Mouse (Mus musculus): ENCODE data around the gene Tysnd1.

Tysnd1 gene

GRCm38 (mm10) chr10:61694870-61695670 lies at the start of gene Tysnd1:
TSS of gene Tysnd1 (plus strand) at chr10:61695514.
- peak; percentile 79 to 85 for DNase-seq (ENCODE audit: low read depth in 1 of 2, low spot score in 2 of 2)

DNA sequence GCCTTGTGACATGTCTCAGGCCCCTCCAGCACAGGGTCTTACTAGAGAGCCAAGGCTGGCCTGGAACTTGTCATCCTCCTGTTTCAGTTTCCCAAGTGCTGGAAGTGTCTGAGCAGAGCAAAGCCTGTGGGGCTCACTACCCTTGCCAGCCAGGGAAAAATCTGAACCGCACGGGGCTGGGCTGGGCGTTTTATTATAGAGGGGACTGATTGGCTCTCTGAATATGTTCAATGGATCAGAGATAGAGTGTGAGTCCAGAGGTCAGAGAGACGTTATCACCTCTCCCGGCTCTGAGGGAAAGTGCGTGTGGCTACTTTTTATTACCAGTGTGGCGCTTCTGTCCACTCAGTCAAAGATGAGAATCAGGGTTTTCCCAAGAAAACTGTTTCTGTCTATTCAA lies 48.8 kb upstream of the Tysnd1 start:
- DNase-seq (ENCODE audit: low read depth in 1 of 2, low spot score in 2 of 2) = no peak

DNA sequence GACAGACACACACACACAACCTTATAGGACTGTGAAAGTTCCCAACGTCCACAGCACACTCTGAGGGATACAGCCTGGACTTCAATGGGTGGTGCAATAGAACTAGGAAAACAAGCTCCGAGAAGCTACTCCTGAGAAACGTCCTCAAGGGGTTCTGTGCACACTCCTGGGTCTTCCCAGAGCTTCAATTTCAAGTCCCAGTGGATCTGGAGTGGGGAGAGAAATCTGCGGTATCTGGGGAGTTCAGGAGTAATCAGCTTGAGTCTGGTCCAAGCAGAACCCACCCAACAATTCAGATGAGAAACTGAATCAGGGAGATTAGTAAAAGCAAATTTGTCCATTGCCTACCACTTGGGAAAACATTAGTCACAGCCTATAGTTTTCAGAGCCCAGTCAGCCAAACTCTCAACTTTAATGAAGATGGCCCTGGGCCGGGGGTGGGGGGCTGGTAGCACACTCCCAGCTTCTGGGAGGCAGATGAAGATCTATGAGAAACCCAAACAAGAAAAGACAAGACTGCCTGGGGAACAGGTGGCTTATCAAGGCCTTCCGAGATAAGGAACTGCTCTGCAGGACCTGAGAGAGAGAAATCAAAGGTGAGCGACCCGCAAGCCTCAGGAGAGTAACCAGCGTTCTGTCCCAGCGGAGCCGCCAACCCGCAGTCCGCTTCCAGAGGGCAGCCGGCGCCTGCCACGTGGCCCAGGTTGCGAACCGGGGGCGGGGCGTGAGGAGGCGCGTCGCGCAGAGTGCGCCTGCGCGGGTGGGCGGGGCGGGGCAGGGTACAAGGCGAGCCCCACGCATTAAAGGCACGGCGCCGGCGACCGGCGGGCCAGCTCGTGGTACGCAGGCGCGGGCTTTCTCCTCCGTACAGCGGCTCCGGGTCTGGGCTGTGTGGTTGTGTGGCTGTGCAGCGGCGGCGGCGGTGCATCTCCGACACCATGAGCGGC lies 47.3 kb upstream of the Tysnd1 start, which contains the start of gene Ppa1:
Gene Ppa1, plus strand, starts transcription at position 763 of the 947 bp plus-strand sequence.
- DNase-seq (ENCODE audit: low read depth in 1 of 2, low spot score in 2 of 2) = peak; percentile 9 to 47

- no peak for DNase-seq (ENCODE audit: low read depth in 1 of 2, low spot score in 2 of 2)
Measured at GRCm38 (mm10) chr10:61648737-61649645, 46.3 kb upstream of the Tysnd1 start.

DNA sequence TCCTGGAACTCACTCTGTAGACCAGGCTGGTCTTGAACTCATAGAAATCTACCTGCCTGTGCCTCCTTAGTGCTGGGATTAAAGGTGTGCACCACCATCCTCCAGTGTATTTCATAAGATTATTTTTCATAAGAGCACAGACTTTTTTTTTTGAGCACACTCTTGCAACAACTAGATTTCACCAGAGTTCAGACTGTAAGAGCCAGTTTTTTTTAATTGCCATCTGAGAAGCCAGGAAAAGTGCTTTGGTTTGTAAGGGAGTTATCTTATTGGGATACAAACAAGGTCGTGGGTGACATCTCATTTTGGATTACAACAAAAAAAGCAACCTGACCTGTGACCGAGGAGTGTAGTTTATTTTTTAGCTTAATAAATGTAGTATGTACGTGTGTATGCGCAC lies 41.2 kb upstream of the Tysnd1 start:
- DNase-seq (ENCODE audit: low read depth in 1 of 2, low spot score in 2 of 2) = no peak

DNA sequence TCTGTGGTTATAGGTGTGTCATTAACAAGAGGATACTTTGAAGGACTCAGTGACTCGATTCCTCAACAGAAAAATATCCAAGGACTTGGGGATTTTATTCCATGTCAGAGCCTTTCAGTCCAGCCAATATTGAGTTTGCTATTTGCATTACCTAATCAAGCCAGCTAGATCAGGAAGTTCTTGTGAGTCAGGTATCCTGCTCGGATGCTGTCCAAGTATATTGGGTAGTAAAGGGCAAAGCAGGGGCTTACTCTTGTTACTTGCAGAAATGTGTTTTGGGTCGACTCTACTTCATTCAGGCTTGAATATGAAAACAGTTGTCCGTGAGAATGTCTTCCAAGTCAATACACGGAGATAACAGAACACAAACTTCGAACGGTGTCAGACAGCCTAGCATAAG lies 40.6 kb upstream of the Tysnd1 start:
- DNase-seq (ENCODE audit: low read depth in 1 of 2, low spot score in 2 of 2) = no peak

DNA sequence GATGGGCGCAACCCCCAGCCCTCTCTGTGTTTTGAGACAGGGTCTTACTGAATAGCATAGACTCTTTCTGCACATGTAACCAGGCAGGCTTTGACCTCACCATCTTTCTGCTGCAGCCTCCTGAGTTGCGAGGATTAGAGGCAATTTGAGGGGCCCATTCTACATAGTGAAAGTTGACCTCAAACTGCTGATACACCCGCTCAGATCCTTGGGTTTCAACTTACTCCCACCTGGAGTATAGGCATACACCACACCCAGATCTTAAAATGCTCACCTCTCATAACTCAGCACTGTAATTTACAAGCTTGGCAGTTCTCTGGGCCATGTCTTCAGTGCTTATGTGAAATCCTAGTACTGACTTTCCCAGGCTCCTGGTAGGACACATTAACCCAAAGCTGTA lies 40.1 kb upstream of the Tysnd1 start:
- no peak for DNase-seq (ENCODE audit: low read depth in 1 of 2, low spot score in 2 of 2)

- DNase-seq (ENCODE audit: low read depth in 1 of 2, low spot score in 2 of 2) = no peak
Measured at GRCm38 (mm10) chr10:61656928-61657882, 38.1 kb upstream of the Tysnd1 start.

- DNase-seq (ENCODE audit: low read depth in 1 of 2, low spot score in 2 of 2) = no peak
Measured at GRCm38 (mm10) chr10:61657985-61658384, 37.3 kb upstream of the Tysnd1 start.

DNA sequence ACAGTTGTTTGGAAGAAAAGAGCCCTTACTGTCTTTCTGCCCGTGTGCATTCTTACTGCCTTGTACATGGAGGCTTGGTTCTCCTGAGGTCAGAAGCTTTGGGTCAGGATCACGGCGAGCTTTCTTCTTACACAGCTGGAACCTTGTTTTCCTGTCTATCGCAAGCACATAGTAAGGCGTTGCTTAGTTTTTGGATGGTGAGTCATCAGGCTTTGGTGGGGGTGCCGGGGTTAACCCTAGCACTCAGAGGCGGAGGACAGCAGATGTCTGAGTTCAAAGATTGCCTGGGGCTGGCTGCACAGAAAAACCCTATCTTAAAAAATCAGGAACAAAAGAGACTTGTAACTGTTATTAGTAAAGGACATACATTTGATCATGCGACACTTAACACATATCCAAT lies 33.4 kb upstream of the Tysnd1 start:
- no peak for DNase-seq (ENCODE audit: low read depth in 1 of 2, low spot score in 2 of 2)

- DNase-seq (ENCODE audit: low read depth in 1 of 2, low spot score in 2 of 2) = no peak
Measured at GRCm38 (mm10) chr10:61662391-61662988, 32.8 kb upstream of the Tysnd1 start.

- DNase-seq (ENCODE audit: low read depth in 1 of 2, low spot score in 2 of 2) = no peak
Measured at GRCm38 (mm10) chr10:61665111-61665510, 30.2 kb upstream of the Tysnd1 start.

GRCm38 (mm10) chr10:61665651-61666050 lies 29.7 kb upstream of the Tysnd1 start:
- DNase-seq (ENCODE audit: low read depth in 1 of 2, low spot score in 2 of 2) = no peak

- no peak for DNase-seq (ENCODE audit: low read depth in 1 of 2, low spot score in 2 of 2)
Measured at GRCm38 (mm10) chr10:61669289-61669688, 26.0 kb upstream of the Tysnd1 start.

- DNase-seq (ENCODE audit: low read depth in 1 of 2, low spot score in 2 of 2) = no peak
Measured at GRCm38 (mm10) chr10:61669896-61670295, 25.4 kb upstream of the Tysnd1 start.

DNA sequence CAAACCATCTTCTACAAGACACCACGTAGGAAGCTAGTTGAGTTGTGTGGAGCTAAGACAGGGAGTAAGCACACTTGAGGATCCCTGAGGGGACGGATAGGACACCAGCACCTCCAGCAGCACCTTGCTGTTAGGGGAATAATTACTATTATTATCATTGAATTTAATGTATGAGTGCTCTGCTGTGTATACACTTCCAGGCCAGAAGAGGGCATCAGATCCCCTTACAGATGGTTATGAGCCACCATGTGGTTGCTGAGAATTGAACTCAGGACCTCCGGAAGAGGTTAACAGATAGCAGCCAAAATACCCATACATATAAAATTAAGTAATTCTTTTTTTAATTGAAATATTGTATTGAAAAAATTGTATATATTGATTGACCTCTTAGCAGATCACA lies 24.6 kb upstream of the Tysnd1 start:
- no peak for DNase-seq (ENCODE audit: low read depth in 1 of 2, low spot score in 2 of 2)

DNA sequence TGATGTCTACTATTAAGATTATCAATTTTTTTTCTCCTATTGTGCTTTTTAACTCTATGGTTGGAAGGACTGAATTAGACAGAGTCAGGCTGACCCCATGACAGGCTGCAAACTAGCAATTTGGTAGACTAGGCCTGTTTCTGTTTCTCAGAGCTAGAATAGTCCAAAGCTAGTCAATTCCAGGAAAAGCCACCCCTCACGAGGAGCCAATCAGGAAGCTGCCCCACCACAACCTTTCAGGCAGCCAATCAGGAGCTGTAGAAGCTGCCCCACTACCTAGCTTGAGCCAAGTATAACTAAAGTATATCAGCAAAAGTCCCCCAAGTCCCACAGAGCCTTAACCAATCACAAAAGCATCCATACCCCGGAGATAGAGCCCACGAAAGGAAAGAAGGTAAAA lies 19.4 kb upstream of the Tysnd1 start:
- DNase-seq (ENCODE audit: low read depth in 1 of 2, low spot score in 2 of 2) = no peak

DNA sequence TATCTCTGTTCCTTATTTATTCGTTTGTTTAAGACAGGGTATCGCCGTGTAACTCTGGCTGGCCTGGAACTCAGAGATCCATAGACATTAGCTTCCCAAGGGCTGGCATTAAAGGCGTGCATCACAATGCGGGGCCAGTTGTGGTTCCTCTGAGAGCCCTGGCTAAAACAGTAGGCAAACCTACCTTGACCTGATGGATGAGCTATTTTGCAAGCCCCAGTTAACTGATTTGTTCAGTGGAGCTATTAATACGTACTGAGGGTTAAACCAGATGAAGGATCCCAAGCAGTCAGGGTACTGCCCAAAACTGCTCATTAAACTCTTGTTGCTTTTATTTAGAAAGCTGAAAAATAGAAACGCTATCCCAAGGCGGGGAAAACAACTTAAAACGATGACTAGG lies 15.8 kb upstream of the Tysnd1 start:
- DNase-seq (ENCODE audit: low read depth in 1 of 2, low spot score in 2 of 2) = no peak
